Mouse (Mus musculus) thymus, postnatal 14 days (tissue): ENCODE results near the gene Fam229b.

Experiments used
- DNase-seq: peaks from one replicate; pipeline ENCODE4 v3.0.0; 2021

Fam229b gene

GRCm38 (mm10) chr10:39121412-39121811 lies 12.3 kb downstream of the Fam229b start:
- no peak for DNase-seq

GRCm38 (mm10) chr10:39109489-39109874 lies 24.2 kb downstream of the Fam229b start:
- DNase-seq: no peak

- DNase-seq: no peak
Observed at GRCm38 (mm10) chr10:39108837-39109488, 24.8 kb downstream of the Fam229b start.

- DNase-seq: no peak
Observed at GRCm38 (mm10) chr10:39106935-39107334, 26.8 kb downstream of the Fam229b start.

- no peak for DNase-seq
Observed at GRCm38 (mm10) chr10:39106413-39106812, 27.3 kb downstream of the Fam229b start.

GRCm38 (mm10) chr10:39104803-39105449 lies 28.8 kb downstream of the Fam229b start:
- DNase-seq: no peak

- no peak for DNase-seq
Observed at GRCm38 (mm10) chr10:39098746-39099145, 35.0 kb downstream of the Fam229b start.

- peak; percentile 16 for DNase-seq
Observed at GRCm38 (mm10) chr10:39096981-39097380, 36.7 kb downstream of the Fam229b start.

GRCm38 (mm10) chr10:39072048-39072447 lies 61.7 kb downstream of the Fam229b start:
- no peak for DNase-seq
